Mouse (Mus musculus) lung, postnatal 0 days (tissue): Measurements from ENCODE around the gene Nfia.

ENCODE experiments used
- CTCF ChIP-seq: IDR thresholded peaks from 2 replicates; pipeline ENCODE4 v1.5.1; 2016; ENCODE audit warnings: antibody characterized with exemption, mild to moderate bottlenecking
- EP300 ChIP-seq: IDR thresholded peaks from 2 replicates; pipeline ENCODE4 v1.6.1; 2016; ENCODE audit warnings: antibody characterized with exemption, mild to moderate bottlenecking, control low read depth

DNA sequence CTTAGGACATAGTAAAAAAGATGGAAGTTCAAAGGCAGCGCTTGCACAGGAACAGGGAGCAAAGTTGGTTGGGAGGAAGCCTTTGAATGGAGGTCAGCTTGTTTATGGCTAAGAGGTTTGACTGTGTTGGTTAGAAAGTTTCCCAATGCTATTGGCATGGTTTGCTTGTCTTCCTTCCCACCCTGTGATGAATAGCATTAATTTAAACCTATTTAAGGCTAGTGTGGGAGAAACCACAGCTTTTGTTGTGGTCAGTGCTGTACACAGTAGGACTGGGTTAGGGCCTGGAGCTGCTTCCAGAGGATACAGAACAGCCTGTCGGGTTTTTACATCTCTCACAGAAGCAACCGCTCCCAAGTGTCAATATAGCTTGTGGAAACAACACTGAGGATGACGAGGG lies 16.0 kb downstream of the Nfia start:
- TF ChIP-seq EP300 (no peak), CTCF (no peak)
